Mouse (Mus musculus) kidney, adult 2 months (tissue): ENCODE data around the gene Napa.

Experiments
- CTCF ChIP-seq: fragments of 200-500 bp; conservative IDR thresholded peaks from 2 replicates; pipeline ENCODE4 v1.5.1; 2011; ENCODE audit warnings: low read depth, mild to moderate bottlenecking, control low read depth, low read length, moderate library complexity, mixed read lengths; ENCODE audit not compliant: insufficient read depth, insufficient read length
- POLR2A ChIP-seq: fragments of 200-500 bp; IDR thresholded peaks from one replicate; pipeline ENCODE4 v1.6.1; 2011; ENCODE audit warnings: low read depth, low read length, control low read depth

DNA sequence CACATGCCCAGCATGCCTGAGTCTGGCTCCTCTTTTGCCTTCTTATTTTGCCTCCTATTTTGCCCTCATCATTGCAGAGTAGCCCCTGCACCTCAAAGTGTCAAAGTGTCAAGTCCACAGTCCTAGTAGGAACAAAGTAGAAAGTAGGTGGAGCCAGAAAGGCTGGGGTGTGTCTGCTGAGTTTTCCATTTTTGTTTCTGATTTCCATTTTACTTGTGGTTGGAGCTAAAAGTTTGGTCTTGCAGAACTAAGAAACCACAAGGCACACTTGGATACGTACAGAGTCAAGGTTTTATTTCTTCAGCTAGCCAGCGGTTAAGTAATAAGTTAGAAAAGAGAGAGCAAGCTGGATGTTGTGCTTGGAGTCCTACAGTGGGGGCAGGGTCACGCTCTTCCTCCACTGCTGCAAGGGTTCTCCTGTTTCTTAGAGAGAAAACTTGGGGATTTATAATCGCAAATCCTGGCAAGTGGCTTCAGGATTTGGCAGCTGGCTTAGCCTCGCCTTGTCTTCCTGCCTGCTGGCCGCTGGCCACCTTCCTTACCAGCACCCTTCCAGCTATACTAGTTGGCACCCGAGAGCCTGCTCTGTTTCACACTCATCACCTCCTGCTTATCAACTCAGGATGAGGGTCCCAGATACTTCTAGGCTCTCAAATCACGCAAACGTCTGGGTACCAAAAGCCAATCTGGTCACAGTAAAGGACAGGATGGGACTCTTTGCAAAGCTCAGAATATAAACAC is 57.0 kb downstream of the Napa start:
- TF ChIP-seq POLR2A (no peak), CTCF (no peak)
